Mouse (Mus musculus): ENCODE data around the gene Sema3f. TPM values are rescaled to one million over a fixed set of nuclear protein-coding genes. Genes with fewer than 3 reads are reported as not detected.

Sema3f gene
- polyA plus RNA-seq, 1 experiment from 2014 or later = 53.1 TPM

DNA sequence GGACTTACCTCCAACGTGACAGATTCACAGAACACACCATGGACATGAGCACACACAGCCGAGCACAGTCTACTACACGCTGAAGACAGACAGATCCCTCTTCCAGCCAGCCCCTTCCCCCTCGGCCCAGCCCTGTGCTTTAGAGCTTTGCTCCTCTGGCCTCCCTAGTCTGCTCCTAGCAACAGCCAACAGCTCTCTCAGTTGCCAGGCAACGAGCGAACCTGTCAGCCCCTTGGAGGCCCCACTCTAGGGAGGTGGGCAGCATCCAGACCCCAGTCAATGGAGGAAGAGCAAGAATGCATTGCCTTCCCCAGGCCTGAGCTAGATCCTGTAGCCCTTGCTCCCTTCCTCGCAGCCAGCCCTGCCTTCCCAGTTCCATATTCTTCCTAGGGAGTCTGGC, 73.2 kb downstream of the Sema3f start:
- Histone ChIP-seq H3K4me2 (replicated peaks) (no peak overlapping the region), H3K4me3 (no peak overlapping the region), H3K4me1 (peaks cover 40% of the 10 kb centered on the region), H3K27ac (peak overlapping the region; percentile 52; the same call in 1 of the 2 replicates), H3K9ac (no peak overlapping the region), H3K9me3 (no peaks in the 10 kb centered on the region), H3K36me3 (no peaks in the 10 kb centered on the region), H3K27me3 (no peaks in the 10 kb centered on the region)
- ATAC-seq (ENCODE audit: insufficient number of reproducible peaks, insufficient read depth, low FRiP score, low TSS enrichment) = no peak
- 35% methylated on average over 7 of the region's 7 CpGs for WGBS

DNA sequence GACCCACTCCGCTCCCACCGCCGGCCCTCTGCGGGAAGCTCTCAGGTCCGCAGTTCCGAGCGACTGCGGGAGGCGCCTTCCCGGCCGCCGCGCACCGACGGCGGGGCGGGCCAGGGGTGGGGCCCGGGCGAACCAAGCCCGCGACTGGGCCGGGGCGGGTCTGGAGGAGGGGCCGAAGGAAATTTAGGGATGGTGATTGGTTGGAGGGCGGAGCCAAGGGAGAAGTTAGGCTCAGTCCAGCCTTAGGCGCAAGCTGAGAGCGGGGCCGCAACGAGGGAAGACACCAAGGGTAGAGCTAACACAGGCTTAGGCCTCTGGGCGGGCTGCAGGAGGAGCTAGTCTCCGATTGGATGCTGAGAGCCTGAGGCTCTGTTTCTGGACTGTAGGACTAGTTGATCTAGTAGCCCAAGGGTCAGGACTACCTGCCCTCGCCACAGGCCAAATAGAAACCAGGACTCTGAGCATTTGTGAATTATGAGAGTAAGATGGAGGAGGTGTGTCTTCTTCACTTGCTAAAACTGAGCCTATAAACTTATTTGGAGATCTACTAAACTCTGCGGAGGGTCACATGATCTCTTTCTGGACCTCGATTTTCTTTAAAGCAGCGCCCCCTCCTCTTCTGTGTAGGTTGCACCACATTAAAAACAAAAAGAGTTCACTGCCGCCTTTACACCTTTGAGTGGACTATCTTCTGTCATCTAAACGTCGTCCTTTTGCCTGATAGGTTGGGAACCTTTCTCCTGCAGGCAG, 74.8 kb downstream of the Sema3f start, which contains the start of gene Gnai2:
Gene Gnai2 (minus strand): TSS at position 89 of the 750 bp plus-strand sequence.
- peak within 1 kb of the TSS; percentile 90 for H3K27ac ChIP-seq
- WGBS = 3% methylated on average over 38 of the region's 38 CpGs
- H3K27me3 ChIP-seq = no peaks in the 10 kb centered on the region
- H3K4me1 ChIP-seq = peaks cover 56% of the 10 kb centered on the region
- H3K4me3 ChIP-seq = peak within 1 kb of the TSS; percentile 81
- no peaks in the 10 kb centered on the region for H3K36me3 ChIP-seq
- peak within 1 kb of the TSS; percentile 94 for H3K9ac ChIP-seq
- peak; percentile 93 for ATAC-seq (ENCODE audit: insufficient number of reproducible peaks, insufficient read depth, low FRiP score, low TSS enrichment)
- peak within 1 kb of the TSS; percentile 95 for H3K4me2 ChIP-seq (replicated peaks)
- H3K9me3 ChIP-seq = no peaks in the 10 kb centered on the region

DNA sequence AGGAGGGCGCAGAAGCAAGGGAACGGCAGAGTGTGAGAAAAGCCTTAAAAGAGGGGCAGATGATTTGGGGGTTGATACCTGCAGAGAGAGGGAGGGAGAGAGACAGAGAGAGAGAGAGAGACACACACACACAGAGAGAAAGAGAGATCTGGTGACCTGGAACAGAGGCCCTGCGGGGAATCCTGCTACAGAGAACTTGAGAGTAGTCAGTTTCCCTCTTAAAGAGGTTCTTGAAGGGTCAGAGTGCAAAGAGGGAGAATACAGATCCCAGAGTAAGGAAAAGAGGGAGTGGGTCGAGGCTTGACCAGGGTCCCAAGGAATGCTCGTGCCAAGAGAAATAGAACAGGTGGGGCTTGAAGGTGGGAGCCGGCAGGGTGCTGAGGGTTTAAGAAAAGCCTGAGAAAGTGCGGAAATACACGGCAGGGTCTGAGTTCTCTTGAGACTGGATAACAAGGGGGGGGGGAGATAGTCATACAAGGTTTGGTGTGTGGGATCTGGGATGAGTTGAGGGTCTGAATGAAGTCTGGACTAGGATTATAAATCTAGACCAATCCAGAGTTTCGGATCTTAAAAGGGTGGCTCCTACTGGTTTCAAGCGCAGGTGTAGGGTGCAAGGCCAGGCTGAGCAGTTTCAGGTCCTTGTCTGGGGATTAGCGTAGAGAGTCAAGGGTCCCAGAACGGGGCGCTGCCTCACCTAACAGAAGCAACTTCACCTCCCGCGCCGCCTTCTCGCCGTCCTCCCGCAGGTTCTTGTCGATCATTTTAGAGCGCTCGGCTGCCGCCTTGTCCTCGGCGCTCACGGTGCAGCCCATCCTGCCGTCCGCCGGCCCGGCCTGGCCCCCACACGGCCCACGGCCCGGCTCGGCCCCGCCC, 75.6 kb downstream of the Sema3f start:
- Histone ChIP-seq H3K27ac (peak overlapping the region; percentile 90), H3K27me3 (no peaks in the 10 kb centered on the region), H3K36me3 (no peaks in the 10 kb centered on the region), H3K9me3 (no peaks in the 10 kb centered on the region), H3K4me3 (peak overlapping the region; percentile 81), H3K4me2 (replicated peaks) (peak overlapping the region; percentile 95), H3K9ac (peak overlapping the region; percentile 94), H3K4me1 (peaks cover 64% of the 10 kb centered on the region)
- no peak for ATAC-seq (ENCODE audit: insufficient number of reproducible peaks, insufficient read depth, low FRiP score, low TSS enrichment)
- 2% methylated on average over 35 of the region's 35 CpGs for WGBS

DNA sequence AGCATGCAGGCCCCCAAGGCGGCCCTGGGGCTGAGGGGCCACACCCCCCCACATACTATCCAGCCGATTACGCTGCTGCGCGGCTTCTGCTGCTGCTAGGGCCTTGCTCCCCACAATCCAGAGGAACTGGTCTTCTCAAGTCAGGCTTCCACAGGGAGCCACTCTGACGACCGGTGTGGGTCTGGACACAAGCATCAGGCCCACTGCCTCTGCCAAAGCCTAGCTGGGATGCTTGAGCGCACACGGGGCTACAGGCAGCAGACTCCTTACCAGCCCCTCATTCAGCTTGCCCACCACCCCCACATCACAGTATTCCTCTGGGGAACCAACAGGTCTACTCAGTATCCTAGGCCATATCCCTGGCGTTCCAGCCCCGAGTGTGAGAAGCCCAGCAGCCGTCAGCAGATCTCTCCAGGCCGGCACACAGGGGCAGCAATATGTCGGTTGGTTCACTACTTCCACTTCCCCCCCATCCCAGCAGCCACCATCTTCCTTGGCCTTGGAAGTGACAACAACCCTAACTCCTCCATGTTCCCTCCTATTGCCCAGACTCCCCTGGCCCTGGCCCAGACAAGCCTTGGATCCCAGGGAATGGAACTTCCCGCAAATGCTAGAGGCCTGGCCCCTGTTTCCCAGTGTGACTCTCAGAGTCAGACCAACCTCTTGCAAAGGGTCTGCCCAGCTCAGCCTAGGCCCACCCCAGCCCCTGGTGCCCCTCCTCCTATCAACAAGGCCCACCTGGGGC, 76.4 kb downstream of the Sema3f start:
- Histone ChIP-seq H3K4me1 (peaks cover 72% of the 10 kb centered on the region), H3K9me3 (no peaks in the 10 kb centered on the region), H3K27me3 (no peaks in the 10 kb centered on the region), H3K4me3 (peak overlapping the region; percentile 81), H3K27ac (peak overlapping the region; percentile 90), H3K9ac (peak overlapping the region; percentile 94), H3K4me2 (replicated peaks) (peak overlapping the region; percentile 95), H3K36me3 (peaks cover 3% of the 10 kb centered on the region; the same call in 1 of the 2 replicates)
- no peak for ATAC-seq (ENCODE audit: insufficient number of reproducible peaks, insufficient read depth, low FRiP score, low TSS enrichment)
- 2% methylated on average over 15 of the region's 15 CpGs for WGBS

DNA sequence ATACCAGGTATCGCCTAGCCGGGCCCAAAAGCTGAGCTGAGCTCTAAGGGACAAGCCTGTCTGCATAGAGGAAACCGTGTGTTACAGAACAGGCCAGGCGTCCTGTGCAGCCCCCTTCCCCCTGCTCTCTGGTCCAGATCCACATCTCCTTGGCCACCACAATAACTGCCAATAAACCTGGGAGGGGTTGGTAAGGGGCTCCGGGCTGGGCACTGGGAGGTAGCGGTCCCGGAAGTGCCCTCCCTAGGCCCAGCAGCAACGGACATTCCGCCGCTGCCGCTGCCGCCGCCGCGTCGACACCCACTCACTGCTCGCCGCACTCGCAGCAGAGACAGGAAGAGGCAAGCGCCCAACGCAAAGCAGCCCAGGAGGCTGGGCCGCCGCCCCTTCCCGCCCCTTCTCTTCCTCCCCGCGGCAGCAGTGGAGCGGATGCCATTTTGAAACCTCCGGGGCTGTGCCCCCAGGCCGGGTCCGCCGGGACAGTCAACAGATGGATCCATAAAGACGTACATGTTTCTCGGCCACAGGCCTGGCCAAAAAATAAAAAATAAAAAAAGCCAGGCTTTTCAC, 77.1 kb downstream of the Sema3f start:
- peak overlapping the region; percentile 95 for H3K4me2 ChIP-seq (replicated peaks)
- peaks cover 79% of the 10 kb centered on the region for H3K4me1 ChIP-seq
- no peak for ATAC-seq (ENCODE audit: insufficient number of reproducible peaks, insufficient read depth, low FRiP score, low TSS enrichment)
- peaks cover 7% of the 10 kb centered on the region; the same call in 1 of the 2 replicates for H3K36me3 ChIP-seq
- H3K9me3 ChIP-seq = no peaks in the 10 kb centered on the region
- 2% methylated on average over 31 of the region's 33 CpGs for WGBS
- H3K27ac ChIP-seq = peak overlapping the region; percentile 90
- peak overlapping the region; percentile 94 for H3K9ac ChIP-seq
- H3K4me3 ChIP-seq = peak overlapping the region; percentile 81
- H3K27me3 ChIP-seq = no peaks in the 10 kb centered on the region

DNA sequence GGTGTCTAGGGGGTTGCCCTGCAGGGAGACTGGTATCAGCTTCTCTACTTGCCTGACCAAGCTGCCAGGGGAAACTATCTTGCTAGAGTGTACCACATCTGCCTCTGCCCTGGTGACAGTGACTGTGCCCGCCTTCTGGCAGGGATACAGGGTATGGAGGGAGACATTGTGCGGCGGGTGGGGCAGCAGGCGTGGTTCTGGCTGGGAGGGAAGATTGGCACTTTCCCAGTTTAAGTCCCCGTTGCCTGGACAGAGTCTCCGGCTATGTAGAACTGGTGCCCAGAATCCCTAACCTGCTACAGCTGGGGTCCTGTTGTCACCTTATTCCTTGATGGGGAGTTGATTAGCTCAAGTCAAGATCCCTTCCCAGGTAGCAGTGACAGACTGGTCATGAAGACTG, 77.8 kb downstream of the Sema3f start:
- H3K27ac ChIP-seq = peak overlapping the region; percentile 90
- H3K4me3 ChIP-seq = peak overlapping the region; percentile 81
- no peak for ATAC-seq (ENCODE audit: insufficient number of reproducible peaks, insufficient read depth, low FRiP score, low TSS enrichment)
- peaks cover 84% of the 10 kb centered on the region for H3K4me1 ChIP-seq
- peaks cover 7% of the 10 kb centered on the region; the same call in 1 of the 2 replicates for H3K36me3 ChIP-seq
- H3K9ac ChIP-seq = peak overlapping the region; percentile 94
- 66% methylated on average over 6 of the region's 6 CpGs for WGBS
- peak overlapping the region; percentile 95 for H3K4me2 ChIP-seq (replicated peaks)
- H3K27me3 ChIP-seq = no peaks in the 10 kb centered on the region
- H3K9me3 ChIP-seq = no peaks in the 10 kb centered on the region

DNA sequence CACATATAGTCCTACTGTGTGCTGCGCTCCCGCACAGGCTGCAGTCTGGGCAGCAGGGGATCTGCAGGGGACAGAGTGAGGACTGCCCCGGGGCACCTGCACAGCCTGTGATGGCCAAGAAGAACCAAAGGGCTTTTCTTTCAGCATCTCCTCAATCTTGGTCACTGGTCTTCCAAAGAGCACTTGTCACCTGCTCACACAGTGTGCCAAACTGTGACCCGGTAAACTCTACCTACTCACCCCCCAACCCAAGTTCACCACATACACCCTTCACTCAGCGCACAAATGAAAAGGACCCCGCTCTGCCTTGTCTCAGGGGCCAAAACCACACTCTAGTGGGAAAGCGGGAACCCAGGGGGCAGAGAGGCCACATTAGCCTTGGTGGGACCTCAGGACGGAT, 78.4 kb downstream of the Sema3f start:
- Histone ChIP-seq H3K27me3 (no peaks in the 10 kb centered on the region), H3K9ac (no peak overlapping the region), H3K36me3 (peaks cover 7% of the 10 kb centered on the region; the same call in 1 of the 2 replicates), H3K27ac (peak overlapping the region; percentile 90), H3K4me1 (peaks cover 84% of the 10 kb centered on the region), H3K9me3 (no peaks in the 10 kb centered on the region), H3K4me2 (replicated peaks) (peak overlapping the region; percentile 95; the same call in 1 of the 2 replicates), H3K4me3 (0 out of 2 replicates have a peak overlapping the region, but pooled peaks have one; percentile 81)
- no peak for ATAC-seq (ENCODE audit: insufficient number of reproducible peaks, insufficient read depth, low FRiP score, low TSS enrichment)
- WGBS = 88% methylated on average over 8 of the region's 8 CpGs

Other genes with a start within 250 kb of the Sema3f start
- gene Tmem115, start 176.5 kb downstream of the Sema3f start, polyA plus RNA-seq (2016; fragmentation: Nextera tagmentation; extraction: Ambion mirVana) = 49.7 and 50.1 TPM in 2 replicates
- gene Cyb561d2, start 168.3 kb downstream of the Sema3f start, polyA plus RNA-seq (2016; fragmentation: Nextera tagmentation; extraction: Ambion mirVana) = 17.2 and 17.7 TPM in 2 replicates
- gene Nprl2, start 168.2 kb downstream of the Sema3f start, polyA plus RNA-seq (2016; fragmentation: Nextera tagmentation; extraction: Ambion mirVana) = 40.8 and 46.3 TPM in 2 replicates
- 1.3 and 1.7 TPM in 2 replicates for gene Zmynd10, start 163.2 kb downstream of the Sema3f start, polyA plus RNA-seq (2016; fragmentation: Nextera tagmentation; extraction: Ambion mirVana)
- gene Rassf1, start 158.9 kb downstream of the Sema3f start, polyA plus RNA-seq (2016; fragmentation: Nextera tagmentation; extraction: Ambion mirVana) = 54.0 and 55.6 TPM in 2 replicates
- gene Tusc2, start 147.2 kb downstream of the Sema3f start, polyA plus RNA-seq (2016; fragmentation: Nextera tagmentation; extraction: Ambion mirVana) = 54.1 and 54.8 TPM in 2 replicates
- gene Hyal2, start 142.5 kb downstream of the Sema3f start, polyA plus RNA-seq (2016; fragmentation: Nextera tagmentation; extraction: Ambion mirVana) = 132 and 134 TPM in 2 replicates
- gene Hyal1, start 133.5 kb downstream of the Sema3f start, polyA plus RNA-seq (2016; fragmentation: Nextera tagmentation; extraction: Ambion mirVana) = 12.2 and 13.2 TPM in 2 replicates
- gene Naa80, start 131.6 kb downstream of the Sema3f start, polyA plus RNA-seq (2016; fragmentation: Nextera tagmentation; extraction: Ambion mirVana) = 15.0 and 15.4 TPM in 2 replicates
- 1.4 and 1.5 TPM in 2 replicates for gene Hyal3, start 129.7 kb downstream of the Sema3f start, polyA plus RNA-seq (2016; fragmentation: Nextera tagmentation; extraction: Ambion mirVana)
- gene Ifrd2, start 122.8 kb downstream of the Sema3f start, polyA plus RNA-seq (2016; fragmentation: Nextera tagmentation; extraction: Ambion mirVana) = 35.8 and 36.9 TPM in 2 replicates
- 3.8 and 6.9 TPM in 2 replicates for gene Sema3b, start 101.2 kb downstream of the Sema3f start, polyA plus RNA-seq (2016; fragmentation: Nextera tagmentation; extraction: Ambion mirVana)
- gene Gnai2, start 75.1 kb downstream of the Sema3f start, polyA plus RNA-seq (2016; fragmentation: Nextera tagmentation; extraction: Ambion mirVana) = 439 and 443 TPM in 2 replicates
- gene Slc38a3, start 40.9 kb downstream of the Sema3f start, polyA plus RNA-seq (2016; fragmentation: Nextera tagmentation; extraction: Ambion mirVana) = 8.2 and 8.3 TPM in 2 replicates
- 1.4 and 3.0 TPM in 2 replicates for gene Gnat1, start 30.8 kb downstream of the Sema3f start, polyA plus RNA-seq (2016; fragmentation: Nextera tagmentation; extraction: Ambion mirVana)
- 232 and 261 TPM in 2 replicates for gene Rbm5, start 60.5 kb upstream of the Sema3f start, polyA plus RNA-seq (2016; fragmentation: Nextera tagmentation; extraction: Ambion mirVana)
- gene Rbm6, start 162.8 kb upstream of the Sema3f start, polyA plus RNA-seq (2016; fragmentation: Nextera tagmentation; extraction: Ambion mirVana) = 103 and 110 TPM in 2 replicates
- 11.3 and 14.1 TPM in 2 replicates for gene Mon1a, start 177.7 kb upstream of the Sema3f start, polyA plus RNA-seq (2016; fragmentation: Nextera tagmentation; extraction: Ambion mirVana)
- gene Mst1r, start 196.4 kb upstream of the Sema3f start, polyA plus RNA-seq (2016; fragmentation: Nextera tagmentation; extraction: Ambion mirVana) = 2.8 and 3.6 TPM in 2 replicates
- gene Actl11, start 218.0 kb upstream of the Sema3f start, polyA plus RNA-seq (2016; fragmentation: Nextera tagmentation; extraction: Ambion mirVana) = not detected in 2 replicates
- gene Camkv, start 225.2 kb upstream of the Sema3f start, polyA plus RNA-seq (2016; fragmentation: Nextera tagmentation; extraction: Ambion mirVana) = 7.0 and 7.5 TPM in 2 replicates
- gene Traip, start 239.7 kb upstream of the Sema3f start, polyA plus RNA-seq (2016; fragmentation: Nextera tagmentation; extraction: Ambion mirVana) = 29.4 and 29.6 TPM in 2 replicates

All from embryonic facial prominence, embryonic 12.5 days (tissue).